Mouse (Mus musculus) ES-E14 (cell line): ENCODE measurements around the gene Rad51b.

ENCODE experiments used
- HCFC1 ChIP-seq: IDR thresholded peaks from 2 replicates; pipeline ENCODE4 v1.6.1; 2012; ENCODE audit warnings: low read length, inconsistent platforms, borderline replicate concordance; ENCODE audit not compliant: insufficient read depth
- MAFK ChIP-seq: IDR thresholded peaks from 2 replicates; pipeline ENCODE4 v1.6.1; 2014; ENCODE audit warnings: mild to moderate bottlenecking, low read depth, low read length, inconsistent platforms; ENCODE audit not compliant: insufficient read depth
- ZC3H11A ChIP-seq: IDR thresholded peaks from 2 replicates; pipeline ENCODE4 v1.6.1; 2012; ENCODE audit warnings: low read depth, mild to moderate bottlenecking, inconsistent platforms, low read length, borderline replicate concordance

DNA sequence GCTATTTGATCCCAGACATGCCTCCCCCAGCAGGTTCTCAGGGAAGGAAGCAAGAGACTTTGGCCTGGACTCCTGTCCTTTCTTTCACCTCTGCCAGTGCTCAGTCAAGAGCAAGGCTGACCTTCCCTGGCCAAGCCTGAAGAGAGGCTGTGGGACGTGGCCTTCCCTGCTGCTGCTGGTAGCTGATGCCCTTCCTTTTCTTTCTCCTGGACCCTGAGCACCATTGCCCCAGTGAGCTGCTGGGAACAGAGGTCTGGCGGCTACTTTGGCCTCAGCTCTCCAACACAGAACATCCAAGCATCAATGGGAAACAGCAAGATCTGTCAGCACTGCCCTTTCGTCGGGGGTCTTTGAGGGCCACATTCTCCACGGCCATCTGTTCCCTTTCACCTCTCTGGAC, 455.1 kb downstream of the Rad51b start:
- TF ChIP-seq MAFK (no peak), HCFC1 (no peak), ZC3H11A (no peak)
